Mouse (Mus musculus) limb, embryonic 14.5 days (tissue): ENCODE measurements around the gene RPS10-NUDT3. TPM values are rescaled to one million over a fixed set of nuclear protein-coding genes. Genes with fewer than 3 reads are reported as not detected.

Experiments
- ATAC-seq: fragments of 200-750 bp; cut with Nextera tagmentation; 2 replicates; pipeline ENCODE4 v1.8.0; 2017; ENCODE audit warnings: low read depth, moderate number of reproducible peaks, moderate TSS enrichment; ENCODE audit not compliant: low FRiP score
- DNase-seq: peaks from one replicate; pipeline ENCODE4 v3.0.0-alpha.2; 2015; ENCODE audit warnings: low spot score
- H3K27ac ChIP-seq: fragments of 300-500 bp; sonication (generic); replicated peaks from 2 replicates; pipeline ENCODE4 v1.5.1; 2014; ENCODE audit warnings: low read depth, mild to moderate bottlenecking, low read length, moderate library complexity, mixed read lengths
- H3K27me3 ChIP-seq: fragments of 300-500 bp; sonication (generic); 2 replicates; pipeline ENCODE4 v1.6.1; 2014; ENCODE audit warnings: low read length, mixed read lengths; ENCODE audit not compliant: control insufficient read depth, insufficient read depth
- H3K36me3 ChIP-seq: fragments of 300-500 bp; sonication (generic); 2 replicates; pipeline ENCODE4 v1.6.1; 2014; ENCODE audit warnings: mild to moderate bottlenecking, low read length, moderate library complexity, mixed read lengths; ENCODE audit not compliant: control insufficient read depth, insufficient read depth
- H3K4me1 ChIP-seq: fragments of 300-500 bp; sonication (generic); 2 replicates; pipeline ENCODE4 v1.6.1; 2014; ENCODE audit warnings: antibody characterized with exemption, low read length, mixed read lengths; ENCODE audit not compliant: control insufficient read depth, insufficient read depth
- H3K4me2 ChIP-seq: fragments of 300-500 bp; sonication (generic); replicated peaks from 2 replicates; pipeline ENCODE4 v1.6.1; 2014; ENCODE audit warnings: low read depth, mild to moderate bottlenecking, low read length, moderate library complexity; ENCODE audit not compliant: severe bottlenecking
- H3K4me3 ChIP-seq: fragments of 300-500 bp; sonication (generic); replicated peaks from 2 replicates; pipeline ENCODE4 v1.5.1; 2014; ENCODE audit warnings: low read length
- H3K9ac ChIP-seq: fragments of 300-500 bp; sonication (generic); 2 replicates; pipeline ENCODE4 v1.6.1; 2014; ENCODE audit warnings: mild to moderate bottlenecking, low read depth, low read length, moderate library complexity; ENCODE audit not compliant: severe bottlenecking
- H3K9me3 ChIP-seq: fragments of 300-500 bp; sonication (generic); 2 replicates; pipeline ENCODE4 v1.6.1; 2016; ENCODE audit warnings: low read length; ENCODE audit not compliant: control insufficient read depth
- POLR2A ChIP-seq: fragments of 200-500 bp; IDR thresholded peaks from 2 replicates; pipeline ENCODE4 v1.8.0; 2012; ENCODE audit warnings: inconsistent platforms, mild to moderate bottlenecking, moderate library complexity, borderline replicate concordance; ENCODE audit not compliant: insufficient read depth, insufficient read length; ENCODE audit errors: extremely low read depth
- WGBS: fragments of 180-500 bp; shearing (Covaris S2); extraction: QIAGEN DNeasy Blood & Tissue Kit; methylation state at CpG from one replicate; pipeline ENCODE4 v1.1.7; 2014; 5-methylcytosine and 5-hydroxymethylcytosine counted together
- polyA plus RNA-seq, 2 experiments: library from polyadenylated mRNA; depleted of rRNA in 1 of 2; stranded (reverse) in 1 of 2; unstranded in 1 of 2; fragments of >200 nt; fragmentation: Nextera tagmentation in 1 of 2; extraction: Ambion mirVana in 1 of 2; gene quantifications; 2 replicates each; pipeline versions ENCODE4 v1.2.1 to v1.2.3; 2012 to 2014

The RPS10-NUDT3 gene
- polyA plus RNA-seq, 2 experiments = 0.11 TPM; not detected in 1

DNA sequence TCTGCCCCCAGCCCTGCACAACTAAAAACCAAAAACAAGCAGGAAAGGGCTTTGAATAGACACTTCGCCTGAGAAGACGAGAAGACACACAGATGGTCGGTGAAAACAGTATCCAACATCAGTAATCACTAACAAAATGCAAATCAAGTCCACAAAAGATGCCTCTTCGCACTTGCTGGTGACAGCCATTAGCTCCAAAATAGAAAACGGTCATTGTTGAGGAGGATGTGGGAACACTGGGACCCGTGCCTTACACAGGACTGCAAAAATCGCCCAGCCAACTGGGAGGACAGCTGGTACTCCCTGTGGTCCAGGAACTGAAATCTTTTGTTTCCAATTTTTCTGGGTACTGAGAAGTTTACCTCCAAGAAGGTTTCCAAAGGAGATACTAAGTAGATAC, 38.9 kb upstream of the RPS10-NUDT3 start:
- Histone ChIP-seq H3K27me3 (no peaks in the 10 kb centered on the region), H3K36me3 (no peaks in the 10 kb centered on the region), H3K4me1 (no peaks in the 10 kb centered on the region), H3K9ac (no peak overlapping the region), H3K4me3 (no peak overlapping the region), H3K27ac (no peak overlapping the region), H3K9me3 (no peaks in the 10 kb centered on the region), H3K4me2 (no peak overlapping the region)
- no peak for DNase-seq
- TF ChIP-seq POLR2A = no peak
- 83% methylated on average over 7 of the region's 7 CpGs for WGBS
- no peak for ATAC-seq

- 85% methylated on average over 6 of the region's 6 CpGs for WGBS
- Histone ChIP-seq H3K27me3 (no peaks in the 10 kb centered on the region), H3K9me3 (no peaks in the 10 kb centered on the region), H3K4me3 (no peak overlapping the region), H3K9ac (no peak overlapping the region), H3K36me3 (no peaks in the 10 kb centered on the region), H3K4me2 (no peak overlapping the region), H3K27ac (no peak overlapping the region), H3K4me1 (no peaks in the 10 kb centered on the region)
- TF ChIP-seq POLR2A = no peak
- DNase-seq = no peak
- no peak for ATAC-seq
Observed at GRCm38 (mm10) chr17:27671720-27672119, 36.7 kb upstream of the RPS10-NUDT3 start.

DNA sequence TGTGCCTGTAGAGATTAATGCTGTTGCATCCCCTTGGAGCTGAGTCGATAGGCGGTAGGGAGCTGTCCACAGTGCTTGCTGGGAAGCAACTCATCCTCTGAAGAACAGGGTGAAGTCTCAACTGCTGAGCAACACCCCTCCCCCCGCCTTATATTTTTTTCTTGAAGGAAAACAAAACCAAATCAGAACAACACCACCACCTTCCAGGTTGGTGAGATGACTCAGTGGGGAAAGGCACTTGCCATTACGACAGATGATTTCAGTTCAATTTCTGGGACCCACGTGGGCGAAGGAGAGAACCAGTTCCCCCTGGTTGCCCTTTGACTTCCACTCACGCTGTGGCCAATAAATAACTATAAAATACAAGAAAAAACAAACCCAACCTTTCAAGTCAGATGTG, 23.7 kb upstream of the RPS10-NUDT3 start:
- Histone ChIP-seq H3K36me3 (no peaks in the 10 kb centered on the region), H3K4me3 (no peak overlapping the region), H3K9ac (no peak overlapping the region), H3K4me1 (peaks cover 13% of the 10 kb centered on the region), H3K4me2 (no peak overlapping the region), H3K27ac (no peak overlapping the region), H3K9me3 (no peaks in the 10 kb centered on the region), H3K27me3 (peaks cover 18% of the 10 kb centered on the region; the same call in 1 of the 2 replicates)
- TF ChIP-seq POLR2A = no peak
- DNase-seq (no peak), ATAC-seq (no peak)
- 64% methylated on average over 7 of the region's 7 CpGs for WGBS

GRCm38 (mm10) chr17:27657123-27657522, 22.1 kb upstream of the RPS10-NUDT3 start:
- H3K36me3 ChIP-seq = no peaks in the 10 kb centered on the region
- H3K27me3 ChIP-seq = peaks cover 18% of the 10 kb centered on the region; the same call in 1 of the 2 replicates
- H3K4me2 ChIP-seq = no peak overlapping the region
- no peak for DNase-seq
- H3K4me3 ChIP-seq = no peak overlapping the region
- ATAC-seq = no peak
- H3K27ac ChIP-seq = no peak overlapping the region
- H3K9me3 ChIP-seq = no peaks in the 10 kb centered on the region
- H3K4me1 ChIP-seq = peaks cover 13% of the 10 kb centered on the region
- no peak for TF ChIP-seq POLR2A
- 72% methylated on average over 8 of the region's 8 CpGs for WGBS
- H3K9ac ChIP-seq = no peak overlapping the region

DNA sequence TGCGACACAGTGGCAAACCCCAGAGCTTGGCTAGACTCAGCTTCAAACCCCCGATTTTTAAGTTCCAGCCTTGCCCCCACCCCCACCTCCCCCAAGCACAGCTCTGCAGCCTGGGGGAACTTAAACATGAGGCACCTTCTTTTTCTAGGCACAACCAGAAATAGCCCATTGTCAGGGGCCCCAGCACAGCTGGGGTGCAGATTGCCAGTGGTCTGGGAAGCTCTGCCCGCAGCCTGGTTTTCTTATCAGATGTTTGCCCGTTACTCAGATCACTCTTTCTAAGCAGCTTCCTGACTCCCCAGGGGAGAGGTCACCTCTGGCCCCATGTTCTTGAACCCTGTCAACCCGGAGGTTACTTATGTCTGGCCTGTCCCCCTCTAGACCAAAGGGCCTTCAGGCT, 21.4 kb upstream of the RPS10-NUDT3 start:
- H3K4me2 ChIP-seq = peak overlapping the region; percentile 73; the same call in 1 of the 2 replicates
- H3K27me3 ChIP-seq = peaks cover 18% of the 10 kb centered on the region; the same call in 1 of the 2 replicates
- H3K9me3 ChIP-seq = no peaks in the 10 kb centered on the region
- TF ChIP-seq POLR2A = no peak
- peaks cover 13% of the 10 kb centered on the region for H3K4me1 ChIP-seq
- ATAC-seq (no peak), DNase-seq (no peak)
- WGBS = 11% methylated on average over 5 of the region's 5 CpGs
- H3K27ac ChIP-seq = no peak overlapping the region
- no peak overlapping the region for H3K9ac ChIP-seq
- H3K4me3 ChIP-seq = peak overlapping the region; percentile 39; the same call in 1 of the 2 replicates
- H3K36me3 ChIP-seq = no peaks in the 10 kb centered on the region

DNA sequence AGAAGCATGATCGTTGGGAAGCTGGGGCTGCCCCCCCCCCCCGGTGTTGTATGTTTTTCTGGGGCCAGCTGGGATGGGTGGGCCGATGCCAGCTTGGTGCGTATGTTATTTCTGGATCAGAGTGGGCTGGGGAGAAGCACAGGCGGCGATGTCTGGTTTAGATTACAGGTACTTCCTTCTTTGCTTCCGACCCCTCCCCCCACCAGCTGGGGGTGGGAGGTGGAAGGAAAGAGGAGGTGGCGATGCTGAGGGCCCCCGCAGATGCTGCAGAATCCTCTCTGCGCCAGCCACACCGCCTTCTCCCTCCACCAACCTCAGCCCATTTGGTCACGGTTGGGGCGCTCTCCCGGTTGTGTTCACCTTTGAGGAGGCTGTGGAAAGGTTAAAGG, 21.0 kb upstream of the RPS10-NUDT3 start:
- ATAC-seq (peak; percentile 31; the same call in 1 of the 2 replicates), DNase-seq (no peak)
- Histone ChIP-seq H3K4me2 (peak overlapping the region; percentile 73), H3K4me1 (peaks cover 13% of the 10 kb centered on the region), H3K27me3 (peaks cover 18% of the 10 kb centered on the region; the same call in 1 of the 2 replicates), H3K9ac (peak overlapping the region; percentile 43), H3K27ac (no peak overlapping the region), H3K36me3 (no peaks in the 10 kb centered on the region), H3K4me3 (peak overlapping the region; percentile 39), H3K9me3 (no peaks in the 10 kb centered on the region)
- no peak for TF ChIP-seq POLR2A
- 2% methylated on average over 14 of the region's 14 CpGs for WGBS
